Mouse (Mus musculus) myocyte (in vitro differentiated cells): ENCODE results near the gene Gatc. TPM values are rescaled to one million over a fixed set of nuclear protein-coding genes. Genes with fewer than 3 reads are reported as not detected.

Experiments
- H3K27me3 ChIP-seq: one replicate; pipeline ENCODE4 v1.6.1; 2011; ENCODE audit not compliant: control insufficient read depth, insufficient read depth, insufficient read length
- H3K36me3 ChIP-seq: one replicate; pipeline ENCODE4 v1.6.1; 2011; ENCODE audit not compliant: control insufficient read depth, insufficient read depth
- H3K4me2 ChIP-seq: one replicate; pipeline ENCODE4 v1.6.1; 2011; ENCODE audit warnings: low read depth, control low read depth
- H3K4me3 ChIP-seq: one replicate; pipeline ENCODE4 v1.5.1; 2011; ENCODE audit warnings: mild to moderate bottlenecking, control low read depth, moderate library complexity
- H3K79me2 ChIP-seq: one replicate; pipeline ENCODE4 v1.6.1; 2011; ENCODE audit not compliant: control insufficient read depth, insufficient read depth
- H3ac ChIP-seq: one replicate; pipeline ENCODE4 v1.6.1; 2011; ENCODE audit not compliant: control insufficient read depth, insufficient read length
- CEBPB ChIP-seq: IDR thresholded peaks from 2 replicates; pipeline ENCODE4 v1.6.1; 2011; ENCODE audit warnings: mild to moderate bottlenecking, moderate library complexity; ENCODE audit not compliant: poor library complexity, insufficient read depth, severe bottlenecking
- E2F4 ChIP-seq: IDR thresholded peaks from one replicate; pipeline ENCODE4 v1.6.1; 2011; ENCODE audit warnings: mild to moderate bottlenecking, control low read depth, moderate library complexity; ENCODE audit not compliant: insufficient read depth
- MAX ChIP-seq: IDR thresholded peaks from one replicate; pipeline ENCODE4 v1.6.1; 2011; ENCODE audit warnings: low read depth, mild to moderate bottlenecking, control low read depth
- MYOD1 ChIP-seq, 3 experiments: IDR thresholded peaks; one replicate each; pipeline ENCODE4 v1.6.1; 2011; ENCODE audit warnings: control low read depth in 2 of 3, low read depth in 2 of 3, mild to moderate bottlenecking in 2 of 3, moderate library complexity in 1 of 3; ENCODE audit not compliant: insufficient read length in 2 of 3, control insufficient read depth in 1 of 3
- MYOG ChIP-seq, 3 experiments: IDR thresholded peaks; one replicate each; pipeline ENCODE4 v1.6.1; 2011; ENCODE audit warnings: control low read depth in 2 of 3, low read depth in 2 of 3, mild to moderate bottlenecking in 2 of 3; ENCODE audit not compliant: insufficient read length in 2 of 3, control insufficient read depth in 1 of 3, insufficient read depth in 1 of 3
- POLR2A ChIP-seq: IDR thresholded peaks from one replicate; pipeline ENCODE4 v1.6.1; 2011; ENCODE audit warnings: low read depth, mild to moderate bottlenecking, control low read depth, moderate library complexity; ENCODE audit not compliant: insufficient read length
- POLR2AphosphoS2 ChIP-seq: IDR thresholded peaks from one replicate; pipeline ENCODE4 v1.6.1; 2011; ENCODE audit warnings: low read depth, control low read depth; ENCODE audit not compliant: insufficient read length
- REST ChIP-seq: IDR thresholded peaks from one replicate; pipeline ENCODE4 v1.6.1; 2011; ENCODE audit warnings: mild to moderate bottlenecking, control low read depth, moderate library complexity; ENCODE audit not compliant: insufficient read depth, insufficient read length
- SRF ChIP-seq: IDR thresholded peaks from one replicate; pipeline ENCODE4 v1.6.1; 2011; ENCODE audit warnings: low read depth; ENCODE audit not compliant: control insufficient read depth, insufficient read length
- TCF12 ChIP-seq: IDR thresholded peaks from one replicate; pipeline ENCODE4 v1.6.1; 2011; ENCODE audit warnings: mild to moderate bottlenecking, control low read depth; ENCODE audit not compliant: poor library complexity, insufficient read depth, severe bottlenecking
- TCF3 ChIP-seq: IDR thresholded peaks from one replicate; pipeline ENCODE4 v1.6.1; 2011; ENCODE audit warnings: low read depth, control low read depth; ENCODE audit not compliant: insufficient read length
- USF1 ChIP-seq: IDR thresholded peaks from one replicate; pipeline ENCODE4 v1.6.1; 2011; ENCODE audit warnings: low read depth, mild to moderate bottlenecking, control low read depth, moderate library complexity
- polyA plus RNA-seq: library from polyadenylated mRNA; unstranded; fragments of >200 nt; fragmentation: generic; extraction: Trizol; gene quantifications from one replicate; pipeline ENCODE4 v1.2.1, GENCODE M21; 2012; ENCODE audit warnings: missing spikeins

Gene Gatc
- polyA plus RNA-seq, 1 experiment, result 8.1 TPM

DNA sequence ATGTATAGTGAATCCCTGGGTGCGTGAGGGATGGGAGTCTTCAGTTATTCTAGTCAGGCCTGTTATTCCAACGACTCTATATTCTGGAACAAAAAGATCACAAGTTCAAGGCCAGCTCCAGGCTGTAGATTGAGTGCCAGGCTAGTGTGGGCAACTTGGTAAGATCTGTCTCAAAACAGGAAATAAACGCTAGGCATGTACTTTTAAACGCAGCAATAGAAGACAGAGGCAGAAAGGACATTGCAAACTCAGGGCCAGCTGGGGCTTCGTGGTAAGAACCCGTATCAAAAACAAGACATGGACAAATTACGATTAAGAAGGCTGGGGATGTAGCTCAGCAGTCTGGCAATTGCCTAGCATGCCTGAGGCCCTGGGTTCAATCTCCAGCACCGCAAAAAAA, 18.5 kb upstream of the Gatc start:
- H3K79me2 ChIP-seq, result no peaks in the 10 kb centered on the region
- H3K4me2 ChIP-seq, result no peak overlapping the region
- H3K36me3 ChIP-seq, result no peaks in the 10 kb centered on the region
- H3K27me3 ChIP-seq, result peaks cover 15% of the 10 kb centered on the region
- TF ChIP-seq TCF3 (no peak), MAX (no peak), TCF12 (no peak), SRF (no peak), MYOG (IDR thresholded peaks at IDR 0.05; ENCODE audit: control insufficient read depth in 1 of 3, insufficient read depth in 1 of 3, insufficient read length in 2 of 3, low read depth in 2 of 3) (no peak), MYOD1 (IDR thresholded peaks at IDR 0.05; ENCODE audit: control insufficient read depth in 1 of 3, insufficient read length in 2 of 3, low read depth in 2 of 3) (no peak), CEBPB (no peak), POLR2AphosphoS2 (no peak), POLR2A (no peak), E2F4 (no peak), REST (no peak), USF1 (no peak)
- H3K4me3 ChIP-seq, result no peak overlapping the region
- H3ac ChIP-seq, result no peak overlapping the region

DNA sequence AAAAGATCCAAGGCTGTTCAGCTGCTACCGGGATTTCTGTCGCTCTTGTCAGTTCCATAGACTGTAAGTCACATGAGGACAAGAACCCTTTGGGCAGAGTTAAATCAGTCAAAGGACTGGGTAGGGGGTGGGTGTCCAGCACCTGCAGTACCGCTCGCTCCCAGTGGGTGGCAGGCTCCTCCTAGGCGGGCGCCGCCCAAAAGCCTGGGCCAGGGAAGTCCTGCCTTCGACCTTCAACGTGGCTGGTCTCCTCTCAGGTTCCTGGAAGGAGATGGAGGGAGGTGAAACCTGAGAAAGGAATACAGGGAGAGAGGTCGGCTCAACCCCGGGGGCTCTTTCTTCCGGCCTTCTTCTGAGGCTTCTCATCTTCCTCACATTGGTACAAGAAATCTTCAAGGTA, 17.9 kb upstream of the Gatc start:
- Histone ChIP-seq H3K4me2 (peak overlapping the region; percentile 40), H3K27me3 (peaks cover 15% of the 10 kb centered on the region), H3K79me2 (no peaks in the 10 kb centered on the region), H3K36me3 (no peaks in the 10 kb centered on the region), H3K4me3 (no peak overlapping the region), H3ac (no peak overlapping the region)
- no peak for TF ChIP-seq CEBPB
- TF ChIP-seq MYOD1 (IDR thresholded peaks at IDR 0.05; ENCODE audit: control insufficient read depth in 1 of 3, insufficient read length in 2 of 3, low read depth in 2 of 3), result no peak
- no peak for TF ChIP-seq E2F4
- TF ChIP-seq USF1, result no peak
- no peak for TF ChIP-seq TCF3
- no peak for TF ChIP-seq POLR2AphosphoS2

DNA sequence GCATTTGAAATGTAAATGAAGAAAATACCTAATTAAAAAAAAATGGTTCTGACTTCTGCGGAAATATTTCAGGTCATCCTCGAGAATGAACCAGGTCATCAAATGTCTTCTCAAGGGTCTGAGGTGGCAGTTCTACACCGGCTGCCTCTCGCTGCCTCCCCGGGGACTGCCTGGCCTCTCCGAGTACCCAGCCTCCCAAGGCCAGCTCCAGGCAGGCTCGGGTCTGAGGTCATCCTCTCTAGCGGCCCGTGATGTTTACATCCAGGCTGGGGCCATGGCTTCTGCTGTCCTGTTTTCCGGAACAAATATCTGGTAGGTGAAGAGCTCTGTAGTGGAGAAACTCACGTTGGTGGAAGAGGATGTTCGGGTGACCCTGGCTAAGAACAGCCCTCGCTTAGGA, 14.1 kb upstream of the Gatc start:
- H3K4me3 ChIP-seq, result no peak overlapping the region
- no peak for TF ChIP-seq MYOD1 (IDR thresholded peaks at IDR 0.05; ENCODE audit: control insufficient read depth in 1 of 3, insufficient read length in 2 of 3, low read depth in 2 of 3)
- no peak for TF ChIP-seq TCF12
- TF ChIP-seq SRF, result no peak
- no peak for TF ChIP-seq TCF3
- TF ChIP-seq CEBPB, result no peak
- no peak for TF ChIP-seq MAX
- TF ChIP-seq POLR2A, result no peak
- TF ChIP-seq POLR2AphosphoS2, result no peak
- no peak for TF ChIP-seq MYOG (IDR thresholded peaks at IDR 0.05; ENCODE audit: control insufficient read depth in 1 of 3, insufficient read depth in 1 of 3, insufficient read length in 2 of 3, low read depth in 2 of 3)
- TF ChIP-seq USF1, result no peak
- TF ChIP-seq REST, result no peak
- no peak for TF ChIP-seq E2F4
- H3K79me2 ChIP-seq, result no peaks in the 10 kb centered on the region
- H3K27me3 ChIP-seq, result peaks cover 18% of the 10 kb centered on the region
- H3ac ChIP-seq, result no peak overlapping the region
- H3K4me2 ChIP-seq, result no peak overlapping the region
- H3K36me3 ChIP-seq, result no peaks in the 10 kb centered on the region

DNA sequence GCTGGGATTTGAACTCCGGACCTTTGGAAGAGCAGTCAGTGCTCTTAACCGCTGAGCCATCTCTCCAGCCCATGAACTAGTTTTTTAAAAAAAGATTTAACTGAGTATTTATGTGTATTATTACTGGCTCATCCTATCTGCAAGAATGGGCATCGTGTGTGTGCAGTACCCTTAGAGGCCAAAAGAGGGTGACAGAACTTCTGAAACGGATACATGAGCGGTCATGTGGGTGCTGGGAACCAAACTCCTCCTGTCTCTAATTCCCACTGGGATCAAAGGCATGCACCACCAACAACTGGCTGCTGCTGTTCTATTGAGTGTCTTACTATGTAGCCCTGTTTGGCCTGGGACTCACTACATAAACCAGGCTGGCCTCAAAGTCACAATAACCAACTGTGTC, 10.4 kb upstream of the Gatc start:
- H3K36me3 ChIP-seq, result no peaks in the 10 kb centered on the region
- H3K27me3 ChIP-seq, result peaks cover 18% of the 10 kb centered on the region
- H3K79me2 ChIP-seq, result peaks cover 21% of the 10 kb centered on the region
- no peak overlapping the region for H3ac ChIP-seq
- H3K4me3 ChIP-seq, result no peak overlapping the region
- TF ChIP-seq E2F4 (no peak), POLR2AphosphoS2 (no peak), TCF12 (no peak), SRF (no peak)
- H3K4me2 ChIP-seq, result no peak overlapping the region

GRCm38 (mm10) chr5:115349225-115349555, 8.2 kb upstream of the Gatc start:
- Histone ChIP-seq H3K36me3 (peaks cover 16% of the 10 kb centered on the region), H3K4me2 (peak overlapping the region; percentile 77), H3K4me3 (peak overlapping the region; percentile 80), H3K27me3 (peaks cover 4% of the 10 kb centered on the region), H3K79me2 (peaks cover 37% of the 10 kb centered on the region), H3ac (peak overlapping the region; percentile 95)
- no peak for TF ChIP-seq REST
- no peak for TF ChIP-seq POLR2A
- no peak for TF ChIP-seq USF1
- no peak for TF ChIP-seq MYOG (IDR thresholded peaks at IDR 0.05; ENCODE audit: control insufficient read depth in 1 of 3, insufficient read depth in 1 of 3, insufficient read length in 2 of 3, low read depth in 2 of 3)
- TF ChIP-seq TCF3, result no peak
- TF ChIP-seq SRF, result no peak
- no peak for TF ChIP-seq MYOD1 (IDR thresholded peaks at IDR 0.05; ENCODE audit: control insufficient read depth in 1 of 3, insufficient read length in 2 of 3, low read depth in 2 of 3)
- no peak for TF ChIP-seq MAX
- no peak for TF ChIP-seq CEBPB
- TF ChIP-seq POLR2AphosphoS2, result no peak
- TF ChIP-seq TCF12, result no peak
